Mouse (Mus musculus): ENCODE measurements around the gene Olfr460.

- TF ChIP-seq FLI1 (IDR thresholded peaks at IDR 0.05; ENCODE audit: low read length) (no peak), GATA1 (IDR thresholded peaks at IDR 0.05; ENCODE audit: borderline replicate concordance, low read length) (no peak)
Measured at GRCm38 (mm10) chr6:40594804-40595550, 25.7 kb downstream of the Olfr460 start.
